Mouse (Mus musculus): ENCODE results near the gene Rbp3.

Gene Rbp3

DNA sequence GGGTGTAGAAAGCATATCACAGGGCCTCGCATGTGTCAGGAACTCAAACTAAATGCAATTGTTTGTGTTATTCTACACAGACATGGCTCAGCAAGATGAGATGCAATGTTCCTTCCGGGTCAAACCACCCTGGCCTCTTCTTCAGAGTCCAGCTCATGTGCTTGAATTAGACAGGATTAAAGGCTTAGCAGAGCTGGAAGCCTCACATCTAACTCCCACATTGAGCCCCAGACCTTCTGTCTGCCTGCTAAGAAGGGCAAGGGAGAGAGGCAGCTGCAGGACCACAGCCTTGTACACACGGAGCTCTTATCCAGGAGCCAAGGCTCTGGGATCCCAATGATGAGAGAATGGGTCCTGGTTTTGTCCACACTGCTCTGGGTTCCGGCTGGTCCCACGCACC lies at the start of gene Rbp3:
Gene Rbp3 (plus strand): TSS at position 243 of the 400 bp plus-strand sequence.
- DNase-seq, result no peak

- no peak for DNase-seq
Measured at GRCm38 (mm10) chr14:33904851-33905250, 49.0 kb upstream of the Rbp3 start.

DNA sequence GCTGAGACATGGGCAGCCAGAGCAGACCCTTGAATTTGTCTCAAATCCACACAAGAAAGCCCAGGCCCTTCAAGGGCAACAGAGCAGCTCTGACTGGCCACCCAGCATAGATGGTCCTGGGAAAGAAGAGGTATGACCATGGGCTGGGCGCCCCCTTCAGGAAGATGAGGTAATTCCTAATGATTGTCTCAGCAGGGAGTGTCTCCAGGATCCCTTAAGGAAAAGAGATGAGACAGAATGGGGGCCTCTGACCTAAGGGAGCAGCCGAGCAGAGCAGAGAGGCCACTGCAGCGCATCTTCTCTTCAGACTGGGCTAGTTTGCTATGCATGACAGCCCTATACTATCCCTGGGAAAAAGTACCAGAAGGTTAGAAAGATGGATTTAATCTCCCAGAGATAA lies 40.1 kb upstream of the Rbp3 start:
- DNase-seq, result no peak

GRCm38 (mm10) chr14:33914206-33914605 lies 39.6 kb upstream of the Rbp3 start:
- no peak for DNase-seq

GRCm38 (mm10) chr14:33920727-33921559 lies 32.9 kb upstream of the Rbp3 start:
- no peak for DNase-seq

DNA sequence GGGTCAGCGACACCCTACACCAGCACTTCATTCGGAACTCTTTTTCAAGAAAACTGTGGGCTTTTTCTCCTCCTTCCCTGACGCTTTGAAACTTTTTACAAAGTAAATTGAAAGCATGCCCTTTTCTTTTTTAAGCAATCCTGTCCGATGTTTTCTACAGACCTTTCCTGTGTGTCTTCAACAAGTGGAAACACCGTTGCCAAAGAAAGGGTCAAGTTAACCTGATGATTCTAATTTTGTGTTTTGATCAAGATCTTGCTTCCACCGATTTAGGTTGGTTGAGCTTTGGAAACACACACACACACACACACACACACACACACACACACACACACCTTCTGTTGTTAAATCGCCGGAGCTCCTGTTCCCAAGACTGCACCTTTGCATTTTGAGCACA lies 31.0 kb upstream of the Rbp3 start:
- DNase-seq, result no peak

- no peak for DNase-seq
Measured at GRCm38 (mm10) chr14:33923168-33924070, 30.4 kb upstream of the Rbp3 start, which contains the start of gene Gdf10. TSS of gene Gdf10 (plus strand) at chr14:33923587.

DNA sequence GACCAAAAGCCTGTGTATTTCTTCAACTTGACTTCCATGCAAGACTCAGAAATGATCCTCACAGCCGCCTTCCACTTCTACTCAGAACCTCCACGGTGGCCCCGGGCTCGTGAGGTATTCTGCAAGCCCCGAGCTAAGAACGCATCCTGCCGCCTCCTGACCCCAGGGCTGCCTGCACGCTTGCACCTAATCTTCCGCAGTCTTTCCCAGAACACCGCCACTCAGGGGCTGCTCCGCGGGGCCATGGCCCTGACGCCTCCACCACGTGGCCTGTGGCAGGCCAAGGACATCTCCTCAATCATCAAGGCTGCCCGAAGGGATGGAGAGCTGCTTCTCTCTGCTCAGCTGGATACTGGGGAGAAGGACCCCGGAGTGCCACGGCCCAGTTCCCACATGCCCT lies 21.9 kb upstream of the Rbp3 start:
- DNase-seq, result no peak

DNA sequence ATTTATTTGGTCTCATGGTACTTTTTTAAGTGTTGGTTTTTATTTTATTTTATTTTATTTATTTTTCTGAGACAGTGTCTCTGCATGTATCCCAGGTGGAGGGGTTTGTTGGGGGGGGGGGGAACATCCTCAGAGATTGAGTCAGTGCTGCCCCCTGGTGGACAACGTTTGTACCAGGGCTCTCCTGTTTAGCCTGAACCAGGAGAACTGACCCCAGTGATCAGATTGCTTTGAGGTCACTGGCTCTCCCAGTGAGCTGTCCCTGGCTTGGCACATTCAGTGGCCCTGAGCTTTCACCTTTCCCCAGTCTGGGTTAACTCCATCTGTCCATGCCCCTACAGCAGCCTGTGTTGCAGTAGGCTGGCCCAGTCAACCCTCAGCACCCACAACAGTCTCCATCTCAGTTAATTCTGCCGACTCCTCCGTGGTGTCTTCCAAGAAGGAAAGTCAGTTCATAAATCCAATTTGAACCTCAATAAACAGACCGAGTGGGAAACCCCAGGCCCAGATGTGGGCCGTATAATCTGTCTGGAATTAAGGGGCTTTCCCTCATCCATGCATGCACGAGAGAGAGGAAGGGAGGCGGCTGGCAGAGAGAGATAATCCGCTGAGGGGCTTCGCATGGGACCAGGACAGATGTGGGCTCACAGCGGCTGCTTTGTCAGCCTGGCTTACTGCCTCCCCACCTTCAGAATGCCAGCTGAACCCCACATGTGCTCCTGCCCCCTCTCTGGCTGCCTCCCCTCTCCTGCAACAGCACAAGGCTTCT lies 20.7 kb upstream of the Rbp3 start:
- peak; percentile 12 to 23 for DNase-seq

- DNase-seq, result no peak
Measured at GRCm38 (mm10) chr14:33933778-33934317, 20.0 kb upstream of the Rbp3 start.

DNA sequence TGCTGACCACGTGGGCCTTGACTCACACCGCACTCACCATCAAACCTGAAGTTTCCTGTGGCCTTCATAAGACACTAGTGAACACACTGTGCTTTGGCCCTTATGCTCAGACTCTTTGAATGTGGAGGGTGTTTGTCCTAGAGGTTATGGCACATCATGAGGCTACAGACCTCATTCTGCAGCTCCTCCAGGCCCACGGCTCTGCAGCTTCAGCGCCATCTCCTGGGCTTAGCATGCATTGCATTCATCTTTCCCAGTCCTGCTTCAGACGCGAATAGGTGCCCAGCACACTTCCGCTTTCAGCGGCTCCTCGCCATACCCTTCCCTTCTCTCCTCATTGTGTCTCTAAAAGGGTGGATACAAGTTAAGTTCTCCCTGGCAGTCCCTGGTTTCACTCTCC lies 14.7 kb upstream of the Rbp3 start:
- DNase-seq, result no peak

GRCm38 (mm10) chr14:33940739-33941138 lies 13.1 kb upstream of the Rbp3 start, which contains the start of gene Gdf2:
TSS of gene Gdf2 (plus strand) at chr14:33941039.
- no peak for DNase-seq

DNA sequence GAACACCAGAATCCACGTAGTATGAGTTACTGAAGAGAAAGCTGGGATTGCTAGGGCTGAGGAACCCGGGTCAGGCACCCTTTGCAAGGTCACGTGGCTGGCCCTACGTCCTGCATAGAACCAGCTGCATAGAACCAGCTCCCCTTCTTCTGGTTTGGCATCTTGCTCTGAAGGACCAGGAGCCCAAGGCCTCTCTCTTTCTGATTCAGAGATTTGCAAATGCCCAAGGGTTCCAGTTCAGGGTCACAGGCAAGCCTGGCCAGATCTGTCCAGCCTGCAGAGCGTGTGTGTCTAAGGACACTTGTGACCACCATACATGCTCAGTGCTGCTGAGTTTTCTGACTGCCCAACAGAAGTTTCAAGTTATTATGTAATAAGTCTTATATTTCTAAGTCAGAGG lies 11.6 kb upstream of the Rbp3 start:
- DNase-seq, result no peak

GRCm38 (mm10) chr14:33946125-33946524 lies 7.7 kb upstream of the Rbp3 start:
- DNase-seq, result no peak

DNA sequence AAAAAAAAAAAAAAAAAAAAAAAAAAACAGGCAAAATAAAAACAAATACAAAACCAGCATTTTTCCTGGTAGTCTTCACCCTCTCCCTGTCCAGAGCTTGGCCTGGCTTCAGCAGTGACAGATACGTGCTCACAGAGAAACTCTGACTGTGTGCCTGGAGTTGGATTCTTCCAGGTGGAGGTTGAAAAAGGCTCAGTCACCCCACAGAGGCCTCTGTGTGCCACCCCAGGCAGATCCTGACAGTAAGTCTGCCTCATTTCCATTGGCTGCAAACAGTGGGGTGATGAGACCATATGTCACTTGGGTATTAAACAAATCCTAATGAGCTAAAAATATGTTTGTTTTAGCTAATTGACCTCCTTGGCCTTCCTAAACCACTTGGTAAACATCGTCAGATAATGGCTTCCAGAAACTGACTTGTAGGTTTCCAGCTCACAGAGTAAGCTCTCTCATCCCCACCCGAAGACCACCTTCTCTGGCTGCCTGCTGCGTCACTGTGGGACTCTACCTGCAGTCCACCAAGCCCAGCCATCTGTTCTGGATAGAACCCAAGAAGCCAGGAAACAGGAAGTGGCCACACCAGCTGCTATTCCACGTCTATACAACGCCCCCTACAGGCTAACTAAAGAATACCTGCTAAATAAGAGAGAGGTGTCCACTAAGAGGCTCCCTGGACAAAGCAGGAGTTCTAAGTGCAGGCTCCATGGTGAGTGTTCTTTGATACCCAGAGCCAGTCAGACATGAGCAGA lies 1.4 kb upstream of the Rbp3 start:
- no peak for DNase-seq

DNA sequence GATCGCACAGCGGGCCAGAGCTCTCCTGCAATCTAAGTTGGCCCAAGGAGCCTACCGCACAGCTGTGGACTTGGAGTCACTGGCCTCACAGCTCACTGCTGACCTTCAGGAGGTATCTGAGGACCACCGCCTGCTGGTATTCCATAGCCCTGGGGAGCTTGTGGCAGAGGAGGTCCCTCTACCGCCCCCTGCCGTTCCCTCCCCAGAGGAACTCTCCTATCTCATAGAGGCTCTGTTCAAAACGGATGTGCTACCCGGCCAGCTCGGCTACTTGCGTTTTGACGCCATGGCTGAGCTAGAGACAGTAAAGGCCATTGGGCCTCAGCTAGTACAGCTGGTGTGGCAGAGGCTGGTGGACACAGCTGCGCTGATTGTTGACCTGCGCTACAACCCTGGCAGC lies 2.3 kb downstream of the Rbp3 start:
- no peak for DNase-seq

GRCm38 (mm10) chr14:33958186-33958585 lies 4.4 kb downstream of the Rbp3 start:
- no peak for DNase-seq

GRCm38 (mm10) chr14:33958841-33959240 lies 5.0 kb downstream of the Rbp3 start:
- DNase-seq, result no peak

GRCm38 (mm10) chr14:33959341-33959740 lies 5.5 kb downstream of the Rbp3 start:
- no peak for DNase-seq

DNA sequence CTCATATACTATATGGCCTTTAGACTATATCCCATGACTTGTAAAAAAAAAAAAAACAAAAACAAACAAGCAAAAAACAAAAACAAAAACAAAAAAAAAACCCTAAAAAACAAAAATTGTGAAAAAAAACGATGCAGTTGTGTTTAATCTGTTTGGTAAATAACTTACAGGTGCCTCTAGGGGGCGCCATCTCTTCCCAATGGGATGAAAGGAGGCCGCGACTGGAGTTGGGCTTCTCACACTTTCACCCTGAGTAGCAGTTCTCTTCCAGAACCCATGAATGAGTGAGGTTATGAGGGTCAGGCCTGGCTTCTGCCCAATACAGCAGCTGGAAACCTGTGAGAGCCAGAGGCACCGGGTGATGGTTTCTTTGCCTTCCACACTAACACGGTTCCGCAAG lies 11.9 kb downstream of the Rbp3 start:
- DNase-seq, result no peak

GRCm38 (mm10) chr14:33972679-33973078 lies 18.9 kb downstream of the Rbp3 start:
- no peak for DNase-seq

DNA sequence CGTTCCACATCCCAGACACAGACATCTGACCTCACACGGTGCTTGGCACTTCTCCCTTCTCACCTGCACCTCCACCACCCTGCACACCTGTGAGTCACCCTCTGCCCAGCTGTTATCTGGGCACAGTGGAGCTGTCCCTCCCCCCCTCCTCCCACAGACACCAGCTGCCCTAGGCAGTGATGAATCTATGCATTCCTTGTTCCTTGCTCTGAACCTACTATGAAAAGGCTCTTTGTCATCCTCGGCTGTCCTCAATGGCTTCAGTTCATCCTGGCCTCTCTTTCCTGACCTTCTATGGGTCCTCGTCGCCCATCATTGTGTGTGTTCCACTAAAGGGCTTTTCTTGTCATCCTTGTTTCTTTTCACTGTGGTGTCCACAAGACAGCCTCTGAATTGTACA lies 20.9 kb downstream of the Rbp3 start:
- DNase-seq, result no peak

All from B cell, adult 2 months (primary cell).